Mouse (Mus musculus) adrenal gland, postnatal 4 days (tissue): ENCODE measurements at regions not wholly inside any gene's neighbourhood (a gene's known extent, or its start where the extent isn't known, plus 50 kb on each side); places are given as distances from the start of the nearest gene placed in this dataset.

Experiments
- DNase-seq, 2 experiments: peaks; one replicate each; pipeline ENCODE4 v3.0.0; 2021 to 2022; ENCODE audit warnings: low spot score in 2 of 2, mixed read lengths in 2 of 2

GRCm38 (mm10) chr2:172698961-172699360 is 149.6 kb downstream of the Tfap2c start:
- no peak for DNase-seq

- no peak for DNase-seq
Observed at GRCm38 (mm10) chr2:172699654-172700053, 150.3 kb downstream of the Tfap2c start.

GRCm38 (mm10) chr2:172710641-172711040 is 161.2 kb downstream of the Tfap2c start:
- no peak for DNase-seq

- DNase-seq = no peak
Observed at GRCm38 (mm10) chr2:172726701-172727100, 177.3 kb downstream of the Tfap2c start.

GRCm38 (mm10) chr2:172727576-172727975 is 178.2 kb downstream of the Tfap2c start:
- no peak for DNase-seq

GRCm38 (mm10) chr2:172728240-172728821 is 178.9 kb downstream of the Tfap2c start:
- DNase-seq = no peak

GRCm38 (mm10) chr2:172729151-172729550 is 179.8 kb downstream of the Tfap2c start:
- no peak for DNase-seq

GRCm38 (mm10) chr2:172729741-172730140 is 180.3 kb downstream of the Tfap2c start:
- no peak for DNase-seq

GRCm38 (mm10) chr2:172731408-172731807 is 182.0 kb downstream of the Tfap2c start:
- no peak for DNase-seq

GRCm38 (mm10) chr2:172732453-172733210 is 183.2 kb downstream of the Tfap2c start:
- no peak for DNase-seq

GRCm38 (mm10) chr2:172733403-172733995 is 184.1 kb downstream of the Tfap2c start:
- no peak for DNase-seq

GRCm38 (mm10) chr2:172735621-172736020 is 186.2 kb downstream of the Tfap2c start:
- no peak for DNase-seq

- no peak for DNase-seq
Observed at GRCm38 (mm10) chr2:172739041-172739491, 189.7 kb downstream of the Tfap2c start.

GRCm38 (mm10) chr2:172739529-172739928 is 190.1 kb downstream of the Tfap2c start:
- no peak for DNase-seq

- DNase-seq = no peak
Observed at GRCm38 (mm10) chr2:172751364-172751763, 188.8 kb downstream of the Bmp7 start.

- DNase-seq = no peak
Observed at GRCm38 (mm10) chr2:172755686-172756471, 184.2 kb downstream of the Bmp7 start.

- no peak for DNase-seq
Observed at GRCm38 (mm10) chr2:172756472-172756860, 183.7 kb downstream of the Bmp7 start.

GRCm38 (mm10) chr2:172758497-172758896 is 181.6 kb downstream of the Bmp7 start:
- peak in 1 of 2 experiments; percentile 32 for DNase-seq

- DNase-seq = no peak
Observed at GRCm38 (mm10) chr2:172765260-172765659, 174.9 kb downstream of the Bmp7 start.

- DNase-seq = no peak
Observed at GRCm38 (mm10) chr2:172766403-172766802, 173.7 kb downstream of the Bmp7 start.

GRCm38 (mm10) chr2:172768756-172769155 is 171.4 kb downstream of the Bmp7 start:
- DNase-seq = no peak

- no peak for DNase-seq
Observed at GRCm38 (mm10) chr2:172770061-172770460, 170.1 kb downstream of the Bmp7 start.
